32 mouse cellular contexts compared by ENCODE assay signal in genomic region chr10:18889255-18889654, GRCm38 (mm10). TPM values are rescaled to one million over a fixed set of nuclear protein-coding genes. Genes with fewer than 3 reads are reported as not detected.
"Had no signal": no experiment of that assay in that cellular context is flagged by ENCODE, and none has a peak within 500 bp of the region (broad histone marks: within the 10 kb centered on the region; RNA-seq: fewer than 3 reads in every experiment).

No protein-coding gene starts in this region.

- H3K27ac ChIP-seq: left cerebral cortex, adult 2 months; limb, embryonic 10.5 days; limb, embryonic 12.5 days; limb, embryonic 13.5 days; limb, embryonic 15.5 days; liver, embryonic 12.5 days; liver, embryonic 13.5 days; liver, embryonic 14.5 days; liver, embryonic 15.5 days; lung, embryonic 15.5 days; macrophage; midbrain, embryonic 10.5 days; midbrain, embryonic 12.5 days; midbrain, embryonic 13.5 days; midbrain, embryonic 15.5 days had no signal

- ATAC-seq: liver, embryonic 12.5 days; liver, postnatal 0 days; lung, postnatal 0 days; midbrain, embryonic 13.5 days; midbrain, embryonic 15.5 days; midbrain, embryonic 16.5 days had no signal

- H3K9ac ChIP-seq: limb, embryonic 12.5 days; limb, embryonic 13.5 days; limb, embryonic 15.5 days; liver, embryonic 12.5 days; liver, embryonic 13.5 days; liver, embryonic 14.5 days; liver, embryonic 15.5 days; liver, postnatal 0 days; lung, embryonic 14.5 days; lung, embryonic 15.5 days; midbrain, embryonic 12.5 days; midbrain, embryonic 13.5 days; midbrain, embryonic 15.5 days had no signal

- DNase-seq: left cerebral cortex, postnatal 4 days; liver; liver, embryonic 13.5 days; liver, postnatal 0 days; lung, adult 18-20 months; lung, adult 2 months; lung, embryonic 14.5 days; lung, postnatal 10 days; lung, postnatal 14 days; lung, postnatal 36 days; lung, postnatal 4 days; midbrain, embryonic 14.5 days had no signal

- H3K27me3 ChIP-seq: limb, embryonic 12.5 days; limb, embryonic 13.5 days; limb, embryonic 15.5 days; liver, embryonic 12.5 days; liver, embryonic 13.5 days; liver, embryonic 15.5 days; lung, embryonic 15.5 days; megakaryocyte, embryonic 14.5 days; midbrain, embryonic 12.5 days; midbrain, embryonic 13.5 days; midbrain, embryonic 15.5 days had no signal

- H3K36me3 ChIP-seq: limb, embryonic 10.5 days; limb, embryonic 12.5 days; limb, embryonic 13.5 days; limb, embryonic 15.5 days; liver, embryonic 12.5 days; liver, embryonic 13.5 days; liver, embryonic 15.5 days; lung, embryonic 15.5 days; midbrain, embryonic 10.5 days; midbrain, embryonic 12.5 days; midbrain, embryonic 13.5 days; midbrain, embryonic 15.5 days had no signal

- H3K9me3 ChIP-seq: limb, embryonic 10.5 days; limb, embryonic 12.5 days; limb, embryonic 13.5 days; limb, embryonic 15.5 days; liver, embryonic 12.5 days; liver, embryonic 13.5 days; liver, embryonic 15.5 days; lung, embryonic 15.5 days; megakaryocyte, embryonic 14.5 days; midbrain, embryonic 10.5 days; midbrain, embryonic 12.5 days; midbrain, embryonic 13.5 days; midbrain, embryonic 15.5 days had no signal

- H3K4me3 ChIP-seq: left cerebral cortex, adult 2 months; limb, embryonic 10.5 days; limb, embryonic 12.5 days; limb, embryonic 13.5 days; limb, embryonic 15.5 days; liver, embryonic 12.5 days; liver, embryonic 13.5 days; liver, embryonic 15.5 days; lung, embryonic 15.5 days; megakaryocyte, embryonic 14.5 days; midbrain, embryonic 10.5 days; midbrain, embryonic 12.5 days; midbrain, embryonic 13.5 days; midbrain, embryonic 15.5 days; myocyte had no signal

- H3K4me2 ChIP-seq: limb, embryonic 12.5 days; limb, embryonic 13.5 days; limb, embryonic 15.5 days; liver, embryonic 11.5 days; liver, embryonic 12.5 days; liver, embryonic 13.5 days; liver, embryonic 15.5 days; lung, embryonic 14.5 days; lung, embryonic 15.5 days; midbrain, embryonic 11.5 days; midbrain, embryonic 12.5 days; midbrain, embryonic 13.5 days; midbrain, embryonic 15.5 days had no signal

- H3K4me1 ChIP-seq: limb, embryonic 15.5 days; midbrain, embryonic 10.5 days; midbrain, embryonic 12.5 days; midbrain, embryonic 13.5 days; midbrain, embryonic 15.5 days had no signal

RNA-seq across cellular contexts. Expression of gene Perp, which starts 44.4 kb away (rescaled TPM):
- polyA plus RNA-seq: macrophage had no signal
